Mouse (Mus musculus) NIH3T3 (cell line): ENCODE results near the gene Sec11a.

ENCODE experiments used
- DNase-seq: peaks from one replicate; pipeline ENCODE4 v3.0.0-alpha.2; 2012; ENCODE audit warnings: low read depth

Sec11a gene

GRCm38 (mm10) chr7:80897134-80897533 is 50.4 kb downstream of the Sec11a start:
- no peak for DNase-seq

- DNase-seq, result no peak
These were observed 52.6 kb downstream of the Sec11a start for GRCm38 (mm10) chr7:80894815-80895519.

GRCm38 (mm10) chr7:80894196-80894595 is 53.4 kb downstream of the Sec11a start:
- no peak for DNase-seq

GRCm38 (mm10) chr7:80893753-80894129 is 53.8 kb downstream of the Sec11a start:
- no peak for DNase-seq

- DNase-seq, result no peak
These were observed 54.4 kb downstream of the Sec11a start for GRCm38 (mm10) chr7:80893086-80893752.

GRCm38 (mm10) chr7:80889841-80890241 is 57.7 kb downstream of the Sec11a start:
- DNase-seq, result no peak

GRCm38 (mm10) chr7:80889021-80889511 is 58.5 kb downstream of the Sec11a start:
- DNase-seq, result peak; percentile 66

- DNase-seq, result no peak
These were observed 59.0 kb downstream of the Sec11a start for GRCm38 (mm10) chr7:80888595-80888994.

- DNase-seq, result peak; percentile 57
These were observed 61.9 kb downstream of the Sec11a start for GRCm38 (mm10) chr7:80885666-80886065.

GRCm38 (mm10) chr7:80882830-80883505 is 64.6 kb downstream of the Sec11a start:
- peak; percentile 37 for DNase-seq

- DNase-seq, result no peak
These were observed 71.9 kb downstream of the Sec11a start for GRCm38 (mm10) chr7:80875727-80876126.

- DNase-seq, result no peak
These were observed 73.9 kb downstream of the Sec11a start for GRCm38 (mm10) chr7:80873631-80874030.

- no peak for DNase-seq
These were observed 74.5 kb downstream of the Sec11a start for GRCm38 (mm10) chr7:80873038-80873437.

GRCm38 (mm10) chr7:80868686-80869085 is 78.9 kb downstream of the Sec11a start:
- DNase-seq, result no peak

- peak; percentile 49 for DNase-seq
These were observed 80.9 kb downstream of the Sec11a start for GRCm38 (mm10) chr7:80866514-80867147.

GRCm38 (mm10) chr7:80865521-80865920 is 82.1 kb downstream of the Sec11a start:
- DNase-seq, result no peak

GRCm38 (mm10) chr7:80864831-80865230 is 82.7 kb downstream of the Sec11a start:
- DNase-seq, result no peak

GRCm38 (mm10) chr7:80864151-80864550 is 83.4 kb downstream of the Sec11a start:
- DNase-seq, result no peak

GRCm38 (mm10) chr7:80863520-80863919 is 84.1 kb downstream of the Sec11a start:
- no peak for DNase-seq

- DNase-seq, result no peak
These were observed 85.1 kb downstream of the Sec11a start for GRCm38 (mm10) chr7:80862475-80862874.

GRCm38 (mm10) chr7:80860729-80861274 is 86.8 kb downstream of the Sec11a start, which contains the start of gene Zscan2:
TSS of gene Zscan2 (plus strand) at chr7:80860920.
- peak; percentile 95 for DNase-seq

GRCm38 (mm10) chr7:80860227-80860626 is 87.4 kb downstream of the Sec11a start:
- peak; percentile 85 for DNase-seq
